Mouse (Mus musculus): ENCODE measurements around the gene Fyn.
A peak's percentile ranks its signal among the peaks of the same experiment; 100 is the strongest.

Gene Fyn

GRCm38 (mm10) chr10:39566901-39567300 lies 198.2 kb downstream of the Fyn start:
- DNase-seq (ENCODE audit: low spot score in 2 of 2), result no peak

GRCm38 (mm10) chr10:39568991-39569390 lies 200.3 kb downstream of the Fyn start:
- no peak for DNase-seq (ENCODE audit: low spot score in 2 of 2)

GRCm38 (mm10) chr10:39571011-39571410 lies 202.4 kb downstream of the Fyn start:
- no peak for DNase-seq (ENCODE audit: low spot score in 2 of 2)

- DNase-seq (ENCODE audit: low spot score in 2 of 2), result no peak
Measured at GRCm38 (mm10) chr10:39572050-39572671, 203.5 kb downstream of the Fyn start.

GRCm38 (mm10) chr10:39572672-39573051 lies 204.0 kb downstream of the Fyn start:
- peak; percentile 40 for DNase-seq (ENCODE audit: low spot score in 2 of 2)

GRCm38 (mm10) chr10:39576466-39576865 lies 207.8 kb downstream of the Fyn start:
- DNase-seq (ENCODE audit: low spot score in 2 of 2), result no peak

- DNase-seq (ENCODE audit: low spot score in 2 of 2), result no peak
Measured at GRCm38 (mm10) chr10:39580477-39580876, 211.8 kb downstream of the Fyn start.

GRCm38 (mm10) chr10:39582385-39582784 lies 213.7 kb downstream of the Fyn start:
- no peak for DNase-seq (ENCODE audit: low spot score in 2 of 2)

- DNase-seq (ENCODE audit: low spot score in 2 of 2), result no peak
Measured at GRCm38 (mm10) chr10:39583718-39584117, 215.1 kb downstream of the Fyn start.

- DNase-seq (ENCODE audit: low spot score in 2 of 2), result no peak
Measured at GRCm38 (mm10) chr10:39587290-39587925, 218.8 kb downstream of the Fyn start.

GRCm38 (mm10) chr10:39587973-39588746 lies 219.5 kb downstream of the Fyn start:
- DNase-seq (ENCODE audit: low spot score in 2 of 2), result no peak

GRCm38 (mm10) chr10:39589765-39590546 lies 221.3 kb downstream of the Fyn start:
- DNase-seq (ENCODE audit: low spot score in 2 of 2), result no peak

- no peak for DNase-seq (ENCODE audit: low spot score in 2 of 2)
Measured at GRCm38 (mm10) chr10:39590629-39591028, 222.0 kb downstream of the Fyn start.

GRCm38 (mm10) chr10:39592501-39592900 lies 223.8 kb downstream of the Fyn start:
- no peak for DNase-seq (ENCODE audit: low spot score in 2 of 2)

GRCm38 (mm10) chr10:39594716-39595115 lies 226.1 kb downstream of the Fyn start:
- DNase-seq (ENCODE audit: low spot score in 2 of 2), result no peak

GRCm38 (mm10) chr10:39595862-39596261 lies 227.2 kb downstream of the Fyn start:
- no peak for DNase-seq (ENCODE audit: low spot score in 2 of 2)

- DNase-seq (ENCODE audit: low spot score in 2 of 2), result no peak
Measured at GRCm38 (mm10) chr10:39597116-39597791, 228.6 kb downstream of the Fyn start.

- no peak for DNase-seq (ENCODE audit: low spot score in 2 of 2)
Measured at GRCm38 (mm10) chr10:39597792-39598183, 229.1 kb downstream of the Fyn start.

GRCm38 (mm10) chr10:39599601-39600000 lies 230.9 kb downstream of the Fyn start:
- no peak for DNase-seq (ENCODE audit: low spot score in 2 of 2)

- DNase-seq (ENCODE audit: low spot score in 2 of 2), result no peak
Measured at GRCm38 (mm10) chr10:39600115-39600514, 231.5 kb downstream of the Fyn start.

GRCm38 (mm10) chr10:39601068-39601467 lies 232.4 kb downstream of the Fyn start:
- no peak for DNase-seq (ENCODE audit: low spot score in 2 of 2)

- no peak for DNase-seq (ENCODE audit: low spot score in 2 of 2)
Measured at GRCm38 (mm10) chr10:39606434-39606833, 237.8 kb downstream of the Fyn start.

Data from heart, adult 9 months (tissue).